Mouse (Mus musculus) erythroblast, embryonic 14.5 days (primary cell): ENCODE measurements around the gene Vps37d. TPM values are rescaled to one million over a fixed set of nuclear protein-coding genes. Genes with fewer than 3 reads are reported as not detected.

Source experiments
- H3K27me3 ChIP-seq: 2 replicates; pipeline ENCODE4 v1.6.1; 2012; ENCODE audit warnings: inconsistent platforms; ENCODE audit not compliant: control insufficient read depth
- H3K36me3 ChIP-seq: 2 replicates; pipeline ENCODE4 v1.6.1; 2012; ENCODE audit warnings: mild to moderate bottlenecking, inconsistent platforms; ENCODE audit not compliant: control insufficient read depth
- H3K4me1 ChIP-seq: 2 replicates; pipeline ENCODE4 v1.6.1; 2012; ENCODE audit warnings: inconsistent platforms; ENCODE audit not compliant: control insufficient read depth
- H3K4me3 ChIP-seq: replicated peaks from 2 replicates; pipeline ENCODE3; 2012; ENCODE audit warnings: moderate library complexity, mild to moderate bottlenecking, inconsistent platforms
- H3K9me3 ChIP-seq: 2 replicates; pipeline ENCODE4 v1.6.1; 2012; ENCODE audit warnings: low read length, inconsistent platforms, mixed read lengths; ENCODE audit not compliant: control insufficient read depth
- GATA1 ChIP-seq: IDR thresholded peaks from 2 replicates; pipeline ENCODE4 v1.6.1; 2012; ENCODE audit warnings: low read length, inconsistent platforms, mixed read lengths
- TAL1 ChIP-seq: IDR thresholded peaks from 3 replicates; pipeline ENCODE4 v1.6.1; 2012; ENCODE audit warnings: low read length, inconsistent platforms, mixed read lengths
- polyA plus RNA-seq: library from polyadenylated mRNA; stranded (reverse); fragments of >175 nt; gene quantifications from 2 replicates; pipeline ENCODE4 v1.2.3, GENCODE M21; 2012

Gene Vps37d
- polyA plus RNA-seq, 1 experiment, result not detected

- TF ChIP-seq GATA1 (no peak), TAL1 (no peak)
- Histone ChIP-seq H3K36me3 (no peaks in the 10 kb centered on the region), H3K4me1 (peaks cover 38% of the 10 kb centered on the region), H3K27me3 (no peaks in the 10 kb centered on the region), H3K4me3 (no peak overlapping the region), H3K9me3 (peaks cover 6% of the 10 kb centered on the region)
Measured at GRCm38 (mm10) chr5:135039541-135039940, 38.5 kb downstream of the Vps37d start.

GRCm38 (mm10) chr5:135037946-135038345 is 40.1 kb downstream of the Vps37d start:
- H3K9me3 ChIP-seq, result peaks cover 11% of the 10 kb centered on the region
- H3K27me3 ChIP-seq, result no peaks in the 10 kb centered on the region
- peaks cover 37% of the 10 kb centered on the region for H3K4me1 ChIP-seq
- TF ChIP-seq TAL1, result no peak
- no peak for TF ChIP-seq GATA1
- no peaks in the 10 kb centered on the region for H3K36me3 ChIP-seq
- H3K4me3 ChIP-seq, result no peak overlapping the region

- TF ChIP-seq GATA1 (no peak), TAL1 (no peak)
- no peak overlapping the region for H3K4me3 ChIP-seq
- no peaks in the 10 kb centered on the region for H3K27me3 ChIP-seq
- peaks cover 11% of the 10 kb centered on the region for H3K9me3 ChIP-seq
- H3K36me3 ChIP-seq, result no peaks in the 10 kb centered on the region
- H3K4me1 ChIP-seq, result peaks cover 19% of the 10 kb centered on the region
Measured at GRCm38 (mm10) chr5:135035608-135036359, 42.3 kb downstream of the Vps37d start.

- Histone ChIP-seq H3K4me1 (peaks cover 7% of the 10 kb centered on the region), H3K27me3 (no peaks in the 10 kb centered on the region), H3K4me3 (no peak overlapping the region), H3K9me3 (peaks cover 11% of the 10 kb centered on the region), H3K36me3 (no peaks in the 10 kb centered on the region)
- no peak for TF ChIP-seq GATA1
- no peak for TF ChIP-seq TAL1
Measured at GRCm38 (mm10) chr5:135034593-135034992, 43.5 kb downstream of the Vps37d start.

GRCm38 (mm10) chr5:135032581-135032980 is 45.5 kb downstream of the Vps37d start:
- Histone ChIP-seq H3K27me3 (no peaks in the 10 kb centered on the region), H3K4me1 (peaks cover 5% of the 10 kb centered on the region), H3K36me3 (no peaks in the 10 kb centered on the region), H3K4me3 (no peak overlapping the region), H3K9me3 (peaks cover 11% of the 10 kb centered on the region)
- TF ChIP-seq TAL1 (no peak), GATA1 (no peak)

- Histone ChIP-seq H3K27me3 (peaks cover 20% of the 10 kb centered on the region), H3K4me1 (peaks cover 17% of the 10 kb centered on the region), H3K9me3 (peaks cover 2% of the 10 kb centered on the region), H3K36me3 (no peaks in the 10 kb centered on the region), H3K4me3 (no peak overlapping the region)
- no peak for TF ChIP-seq GATA1
- no peak for TF ChIP-seq TAL1
Measured at GRCm38 (mm10) chr5:135029007-135029854, 48.8 kb downstream of the Vps37d start.

GRCm38 (mm10) chr5:135025899-135026298 is 52.2 kb downstream of the Vps37d start:
- H3K27me3 ChIP-seq, result peaks cover 37% of the 10 kb centered on the region
- no peak overlapping the region for H3K4me3 ChIP-seq
- peaks cover 32% of the 10 kb centered on the region for H3K4me1 ChIP-seq
- H3K9me3 ChIP-seq, result no peaks in the 10 kb centered on the region
- TF ChIP-seq GATA1 (no peak), TAL1 (no peak)
- no peaks in the 10 kb centered on the region for H3K36me3 ChIP-seq

- Histone ChIP-seq H3K27me3 (peaks cover 37% of the 10 kb centered on the region), H3K4me3 (no peak overlapping the region), H3K9me3 (no peaks in the 10 kb centered on the region), H3K4me1 (peaks cover 32% of the 10 kb centered on the region), H3K36me3 (no peaks in the 10 kb centered on the region)
- no peak for TF ChIP-seq GATA1
- no peak for TF ChIP-seq TAL1
Measured at GRCm38 (mm10) chr5:135024665-135025224, 53.3 kb downstream of the Vps37d start.

GRCm38 (mm10) chr5:135023344-135024173 is 54.5 kb downstream of the Vps37d start, which contains the start of gene Stx1a:
TSS of gene Stx1a (plus strand) at chr5:135023482.
- peaks cover 37% of the 10 kb centered on the region for H3K27me3 ChIP-seq
- peaks cover 27% of the 10 kb centered on the region for H3K4me1 ChIP-seq
- no peaks in the 10 kb centered on the region for H3K9me3 ChIP-seq
- H3K4me3 ChIP-seq, result peak within 1 kb of the TSS; percentile 56
- no peaks in the 10 kb centered on the region for H3K36me3 ChIP-seq
- no peak for TF ChIP-seq GATA1
- TF ChIP-seq TAL1, result no peak

Other genes starting within 250 kb of the Vps37d start
- 0.04 TPM in 1 of 2 replicates, not detected in the other for gene Tmem270, start 171.5 kb downstream of the Vps37d start, polyA plus RNA-seq
- gene Cldn13, start 162.7 kb downstream of the Vps37d start, polyA plus RNA-seq, result 5.9 and 6.1 TPM in 2 replicates
- 5.8 and 6.4 TPM in 2 replicates for gene Mettl27, start 145.9 kb downstream of the Vps37d start, polyA plus RNA-seq
- not detected in 2 replicates for gene Cldn4, start 131.3 kb downstream of the Vps37d start, polyA plus RNA-seq
- gene Cldn3, start 92.1 kb downstream of the Vps37d start, polyA plus RNA-seq, result 0.04 TPM in 1 of 2 replicates, not detected in the other
- 1.8 and 2.2 TPM in 2 replicates for gene Abhd11, start 69.1 kb downstream of the Vps37d start, polyA plus RNA-seq
- 0.05 and 0.07 TPM in 2 replicates for gene Stx1a, start 54.8 kb downstream of the Vps37d start, polyA plus RNA-seq
- 5.0 and 5.9 TPM in 2 replicates for gene Dnajc30, start 14.1 kb downstream of the Vps37d start, polyA plus RNA-seq
- gene Bud23, start 13.3 kb downstream of the Vps37d start, polyA plus RNA-seq, result 12.3 TPM in 2 replicates
- 0.03 and 0.06 TPM in 2 replicates for gene Mlxipl, start 11.6 kb upstream of the Vps37d start, polyA plus RNA-seq
- gene Tbl2, start 71.4 kb upstream of the Vps37d start, polyA plus RNA-seq, result 0.58 and 0.84 TPM in 2 replicates
- 9.0 and 9.3 TPM in 2 replicates for gene Bcl7b, start 90.0 kb upstream of the Vps37d start, polyA plus RNA-seq
- 2.5 and 2.8 TPM in 2 replicates for gene Baz1b, start 109.0 kb upstream of the Vps37d start, polyA plus RNA-seq
- 0.01 TPM in 1 of 2 replicates, not detected in the other for gene Fzd9, start 173.0 kb upstream of the Vps37d start, polyA plus RNA-seq